Mouse (Mus musculus) adrenal gland, adult (tissue): ENCODE measurements around the gene Mapk10.

Experiments used
- DNase-seq, 2 experiments: peaks; one replicate each; pipeline ENCODE4 v3.0.0; 2022 to 2023; ENCODE audit warnings: low spot score in 1 of 2; ENCODE audit not compliant: inconsistent age in 2 of 2

Mapk10 gene

DNA sequence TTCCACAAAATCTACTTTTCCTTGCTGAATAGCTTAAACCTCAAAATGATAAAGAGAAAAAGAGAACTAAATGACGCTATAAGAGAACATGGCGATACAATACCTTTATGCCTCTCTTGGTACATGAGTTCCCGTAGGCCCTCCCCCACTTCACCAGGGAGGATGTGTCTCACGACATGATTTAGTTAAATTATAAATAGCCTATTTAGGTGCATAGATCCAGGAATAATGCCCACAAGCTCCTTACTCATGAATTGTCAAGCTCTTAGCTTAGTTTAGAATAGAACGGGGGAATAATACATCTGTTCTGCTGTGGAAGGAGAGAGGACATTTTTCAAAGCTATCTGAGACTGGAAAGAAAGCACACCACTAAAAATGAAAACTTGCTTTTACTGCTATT is 43.8 kb downstream of the Mapk10 start:
- DNase-seq = no peak

- no peak for DNase-seq
Measured at GRCm38 (mm10) chr5:103166755-103167154, 44.4 kb downstream of the Mapk10 start.

DNA sequence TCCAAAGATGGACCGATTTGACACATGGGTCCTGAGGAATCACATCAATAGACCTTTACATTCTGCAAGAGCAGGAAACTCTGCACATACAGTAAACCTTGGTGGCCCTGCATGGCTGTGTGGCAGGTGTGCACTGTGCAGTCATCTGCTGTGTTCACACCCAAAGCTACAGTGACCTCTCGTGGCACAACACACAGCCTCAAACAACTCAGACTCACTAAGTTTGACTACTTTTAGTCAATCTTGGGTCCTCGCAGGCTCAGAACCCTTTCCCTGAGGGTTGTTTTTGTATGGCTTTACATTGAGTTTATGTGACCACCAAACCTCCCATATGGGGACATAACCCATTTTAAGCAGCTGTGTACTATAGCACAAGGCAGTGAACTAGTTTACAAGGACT is 47.1 kb downstream of the Mapk10 start:
- DNase-seq = no peak

GRCm38 (mm10) chr5:103161574-103161973 is 49.6 kb downstream of the Mapk10 start:
- DNase-seq = no peak

GRCm38 (mm10) chr5:103161196-103161540 is 50.0 kb downstream of the Mapk10 start:
- no peak for DNase-seq

DNA sequence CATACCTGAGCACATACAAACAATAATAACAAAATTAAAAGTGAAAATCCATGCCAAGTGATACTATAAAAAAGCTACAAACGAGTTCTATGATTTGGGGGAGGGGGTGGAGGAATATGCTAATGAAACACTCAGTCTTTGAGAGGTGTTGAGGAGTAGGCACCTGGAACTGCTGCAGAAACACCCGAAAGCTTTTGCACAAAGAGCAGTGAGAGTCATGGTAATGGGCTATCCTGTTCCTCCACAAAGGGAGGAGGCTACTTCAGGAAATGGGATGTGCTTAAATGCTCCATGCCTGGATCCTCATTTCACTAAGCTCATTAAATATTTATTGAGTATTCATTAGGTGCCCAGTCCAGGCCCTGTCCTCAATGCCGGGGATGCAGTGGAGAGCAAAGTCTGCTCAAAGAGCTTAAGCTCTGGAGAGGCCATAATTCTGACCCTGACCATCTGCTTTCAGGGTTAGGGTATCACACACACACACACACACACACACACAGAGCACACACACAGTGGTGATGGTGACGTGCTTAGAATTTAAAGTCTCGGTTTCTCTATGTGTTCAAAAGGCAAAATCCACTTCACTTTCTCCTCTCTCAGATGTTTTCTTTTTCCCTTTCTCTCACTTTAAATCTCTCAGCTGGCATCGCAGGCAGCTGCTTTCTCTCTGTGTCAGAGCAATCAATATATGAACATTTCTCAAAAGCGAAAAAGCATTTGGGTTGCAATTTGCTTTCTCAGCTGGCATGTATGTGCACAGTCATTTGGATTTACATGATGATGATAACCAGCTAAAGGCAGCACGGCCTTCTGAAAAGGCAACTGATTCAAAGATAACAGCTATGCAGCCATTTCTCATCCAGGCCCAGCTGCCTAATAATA is 50.6 kb downstream of the Mapk10 start:
- no peak for DNase-seq

GRCm38 (mm10) chr5:103140935-103141334 is 70.2 kb downstream of the Mapk10 start:
- no peak for DNase-seq

DNA sequence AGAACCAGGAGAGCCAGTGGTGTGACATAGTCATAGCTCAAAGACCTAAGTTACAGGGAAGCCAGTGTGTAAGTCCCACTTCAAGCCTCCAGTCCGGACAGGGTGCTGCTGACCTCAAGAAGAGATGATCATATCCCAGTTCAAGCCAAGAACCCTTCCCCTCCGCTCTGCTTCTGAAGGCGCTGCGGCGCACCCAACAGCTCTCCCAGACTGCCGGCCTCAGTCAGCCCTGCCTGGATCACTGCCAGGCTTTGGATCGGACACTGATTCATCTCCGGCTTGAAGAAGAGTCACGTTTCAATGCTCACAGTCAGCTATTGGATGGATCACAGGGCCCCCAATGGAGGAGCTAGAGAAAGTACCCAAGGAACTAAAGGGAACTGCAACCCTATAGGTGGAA is 76.3 kb downstream of the Mapk10 start:
- peak; percentile 53 to 83 for DNase-seq

DNA sequence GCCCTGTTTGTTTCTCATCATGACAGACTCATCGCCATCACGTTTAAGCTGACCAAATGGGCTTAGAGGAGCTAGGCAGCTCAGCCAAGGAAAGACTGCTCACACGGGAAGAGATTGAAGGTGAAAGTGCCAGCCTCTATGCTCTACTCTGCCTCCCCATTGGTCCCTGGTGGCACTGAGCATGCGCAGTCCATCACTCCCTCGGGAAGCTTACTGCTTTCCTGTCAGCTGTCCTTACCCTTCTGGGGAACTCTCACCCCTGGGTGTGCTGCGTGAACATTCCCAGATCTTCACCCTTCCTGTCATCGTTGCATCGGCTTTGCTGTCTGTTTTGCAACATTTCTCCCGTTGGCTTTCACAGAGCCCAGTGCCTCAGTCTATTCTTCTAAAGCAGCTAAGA is 77.5 kb downstream of the Mapk10 start:
- peak; percentile 13 to 48 for DNase-seq

- DNase-seq = peak in 1 of 2 experiments; percentile 21
Measured at GRCm38 (mm10) chr5:103132814-103133213, 78.3 kb downstream of the Mapk10 start.

GRCm38 (mm10) chr5:103119618-103120017 is 91.5 kb downstream of the Mapk10 start:
- DNase-seq = no peak

GRCm38 (mm10) chr5:103115571-103115970 is 95.6 kb downstream of the Mapk10 start:
- no peak for DNase-seq

DNA sequence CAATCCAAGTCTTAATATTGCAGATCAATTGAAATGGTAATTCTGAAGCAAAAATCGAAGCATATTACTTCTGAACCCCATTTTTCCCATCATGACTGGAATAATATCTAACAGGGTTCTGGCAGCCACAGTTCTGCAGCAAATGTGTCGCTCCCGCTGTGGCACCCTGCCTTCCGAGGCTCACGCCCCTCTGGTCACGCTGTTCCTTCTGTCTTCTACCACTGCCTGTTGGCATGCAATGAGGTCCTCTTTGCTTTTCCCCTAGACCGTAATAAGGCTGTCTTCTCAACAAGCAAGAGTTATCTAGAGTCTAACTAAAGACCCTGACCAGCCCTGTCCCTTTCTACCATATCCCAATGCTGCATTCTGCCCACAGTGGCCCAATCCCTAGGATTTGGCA is 98.7 kb downstream of the Mapk10 start:
- DNase-seq = no peak

GRCm38 (mm10) chr5:103109409-103109808 is 101.7 kb downstream of the Mapk10 start:
- DNase-seq = no peak

DNA sequence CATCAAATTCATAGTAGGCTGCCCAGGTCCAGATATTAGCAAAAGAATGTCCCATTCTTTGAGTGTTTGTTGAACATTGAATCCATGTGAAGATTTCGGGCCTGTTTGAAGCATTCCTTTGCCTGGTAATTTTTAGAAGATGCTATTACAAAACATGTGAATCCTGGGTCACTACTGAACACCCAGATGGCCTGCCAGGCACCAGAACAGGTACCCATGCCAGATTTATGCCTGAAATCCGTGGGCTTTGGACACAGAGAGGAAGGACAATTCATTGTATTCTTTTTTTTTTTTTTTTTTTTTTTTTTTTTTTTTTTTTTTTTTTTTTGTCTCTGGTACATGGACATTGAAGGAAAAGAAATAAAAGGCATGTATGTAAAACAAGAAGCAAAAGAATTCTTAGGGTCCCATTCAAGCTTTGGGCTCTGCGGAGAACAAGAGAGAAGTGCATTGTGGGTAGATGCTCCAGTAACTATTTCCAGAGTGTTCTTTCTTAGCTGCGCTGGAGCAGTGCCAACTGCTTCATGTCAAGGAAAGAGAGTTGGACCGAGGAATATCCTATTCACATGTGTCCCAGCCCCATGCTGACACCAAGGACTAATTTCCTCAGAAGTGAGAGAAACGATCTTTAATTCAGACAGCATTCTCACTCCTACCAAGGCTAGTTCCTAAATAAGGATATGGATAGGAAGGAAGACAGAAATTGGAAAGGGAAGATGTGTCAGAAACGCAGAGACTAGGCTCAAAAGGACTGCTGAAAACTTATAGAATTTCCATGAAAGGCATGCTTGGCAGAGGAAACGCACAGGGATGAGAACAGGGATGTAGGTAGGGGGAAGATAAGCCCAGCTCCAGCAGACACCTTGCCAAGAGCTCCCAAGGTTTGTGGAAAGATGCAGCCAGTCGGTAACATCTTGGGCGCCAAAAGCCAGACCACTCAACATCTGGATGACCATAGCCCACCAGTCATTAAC is 105.4 kb downstream of the Mapk10 start:
- no peak for DNase-seq

GRCm38 (mm10) chr5:103104082-103104481 is 107.1 kb downstream of the Mapk10 start:
- DNase-seq = no peak

DNA sequence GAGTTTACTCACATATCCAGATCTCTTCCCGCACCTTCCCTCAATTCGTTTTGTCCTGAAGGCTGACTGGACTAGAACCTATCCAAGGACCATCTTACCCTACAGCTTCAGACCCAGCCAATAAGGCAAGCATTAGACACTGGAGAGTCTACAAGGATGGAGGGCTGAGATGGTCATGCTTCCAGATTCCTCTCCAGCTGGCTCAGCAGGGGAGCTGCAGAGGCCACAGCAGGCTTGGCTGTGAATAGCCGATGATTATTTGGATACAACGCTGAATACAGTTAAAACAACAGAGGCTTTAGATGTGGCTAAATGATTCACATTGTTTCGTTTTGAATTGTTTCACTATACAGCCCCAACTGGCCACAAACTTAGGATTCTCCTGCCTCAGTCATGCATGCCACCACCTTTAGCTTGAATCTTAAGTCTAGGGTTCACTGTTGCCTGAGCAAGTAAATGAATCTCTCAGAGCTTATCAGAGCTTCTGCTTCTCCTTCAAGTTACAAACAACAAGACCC is 108.2 kb downstream of the Mapk10 start:
- DNase-seq = no peak

DNA sequence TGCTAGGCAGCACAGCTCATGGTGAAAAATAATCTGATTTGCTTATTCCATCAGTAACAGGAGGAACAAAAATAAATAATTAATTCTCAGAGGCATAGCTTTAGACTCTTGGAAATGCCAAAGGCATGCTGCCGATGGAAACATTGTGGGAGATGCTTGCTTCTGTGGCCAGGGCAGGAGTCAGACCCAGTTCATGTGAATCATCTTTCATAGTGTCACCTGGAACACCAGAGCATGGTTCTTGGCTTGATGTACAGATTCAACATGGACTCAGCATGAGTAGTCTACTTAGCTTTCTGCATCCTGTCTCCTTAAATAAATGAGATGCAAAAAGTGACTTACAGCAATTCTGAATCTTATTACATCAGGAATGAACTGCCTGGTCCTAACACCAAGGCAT is 109.0 kb downstream of the Mapk10 start:
- DNase-seq = no peak

- no peak for DNase-seq
Measured at GRCm38 (mm10) chr5:103094166-103094565, 117.0 kb downstream of the Mapk10 start.

DNA sequence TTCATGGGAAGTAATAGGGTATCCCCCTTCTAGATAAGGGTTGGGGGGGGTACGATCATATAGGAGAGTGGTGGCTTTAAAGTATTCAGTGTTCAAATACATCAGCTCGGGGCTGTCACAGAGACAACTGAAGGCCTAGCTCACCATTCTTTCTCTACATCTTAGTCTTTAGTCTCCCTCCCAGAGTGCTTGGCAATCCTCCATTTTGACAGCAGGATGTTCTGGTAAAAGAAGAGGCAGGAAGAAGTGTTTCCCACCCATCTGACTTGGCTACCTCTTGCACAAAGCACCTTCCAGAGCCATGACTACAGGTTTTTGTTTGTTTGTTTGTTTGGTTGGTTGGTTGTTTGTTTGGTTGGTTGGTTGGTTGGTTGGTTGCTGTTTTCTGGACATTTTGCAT is 125.3 kb downstream of the Mapk10 start:
- no peak for DNase-seq

DNA sequence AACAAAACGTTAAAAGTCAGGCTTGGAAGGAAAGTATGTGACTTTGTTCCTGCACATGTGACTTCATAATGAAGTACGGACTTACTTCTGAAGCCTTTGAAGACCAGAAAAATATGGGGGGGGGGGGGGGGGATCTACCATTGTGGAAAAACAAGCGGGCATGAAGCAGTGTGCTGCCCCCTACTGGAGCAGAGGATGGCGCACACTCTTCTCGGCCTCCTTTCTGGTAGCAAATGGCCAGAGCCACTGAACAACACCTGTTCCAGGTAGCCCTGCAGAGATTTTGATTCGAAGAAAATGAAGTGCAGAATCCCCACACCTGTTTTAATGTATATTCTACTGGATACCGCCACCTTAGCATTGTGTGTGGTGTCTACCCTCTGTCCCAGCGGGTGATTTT is 135.7 kb downstream of the Mapk10 start:
- peak; percentile 10 to 55 for DNase-seq
